Mouse (Mus musculus) midbrain, embryonic 15.5 days (tissue): ENCODE measurements around the gene Retnlb. TPM values are rescaled to one million over a fixed set of nuclear protein-coding genes. Genes with fewer than 3 reads are reported as not detected.
"Not testable (repeated sequence)": the region's sequence is repeated elsewhere in the genome, so short reads cannot be mapped to it uniquely, and the experiment has no call there.

Source experiments
- ATAC-seq: fragments of 200-750 bp; cut with Nextera tagmentation; replicated peaks from 2 replicates; pipeline ENCODE4 v1.8.0; 2017; ENCODE audit warnings: moderate TSS enrichment
- H3K27ac ChIP-seq: fragments of 300-500 bp; sonication (generic); 2 replicates; pipeline ENCODE4 v1.5.1; 2015; ENCODE audit warnings: mild to moderate bottlenecking, inconsistent platforms
- H3K27me3 ChIP-seq: fragments of 300-500 bp; sonication (generic); replicated peaks from 2 replicates; pipeline ENCODE4 v1.6.1; 2015; ENCODE audit warnings: inconsistent platforms
- H3K36me3 ChIP-seq: fragments of 300-500 bp; sonication (generic); replicated peaks from 2 replicates; pipeline ENCODE4 v1.6.1; 2015; ENCODE audit warnings: inconsistent platforms
- H3K4me1 ChIP-seq: fragments of 300-500 bp; sonication (generic); 2 replicates; pipeline ENCODE4 v1.6.1; 2015; ENCODE audit warnings: inconsistent platforms
- H3K4me2 ChIP-seq: fragments of 300-500 bp; sonication (generic); 2 replicates; pipeline ENCODE4 v1.6.1; 2015; ENCODE audit warnings: inconsistent platforms, mild to moderate bottlenecking, moderate library complexity
- H3K4me3 ChIP-seq: fragments of 300-500 bp; sonication (generic); 2 replicates; pipeline ENCODE4 v1.5.1; 2015; ENCODE audit warnings: mild to moderate bottlenecking, inconsistent platforms
- H3K9ac ChIP-seq: fragments of 300-500 bp; sonication (generic); 2 replicates; pipeline ENCODE4 v1.6.1; 2015; ENCODE audit warnings: mild to moderate bottlenecking, inconsistent platforms
- H3K9me3 ChIP-seq: fragments of 300-500 bp; sonication (generic); 2 replicates; pipeline ENCODE4 v1.6.1; 2016; ENCODE audit warnings: inconsistent platforms
- WGBS: fragments of 180-500 bp; shearing (Covaris S2); methylation state at CpG from one replicate; pipeline ENCODE4 v1.1.7; 2015; ENCODE audit warnings: mixed read lengths; 5-methylcytosine and 5-hydroxymethylcytosine counted together
- polyA plus RNA-seq: library from polyadenylated mRNA; unstranded; fragments of >200 nt; fragmentation: Nextera tagmentation; extraction: Ambion mirVana; gene quantifications from 2 replicates; pipeline ENCODE4 v1.2.1, GENCODE M21; 2015

Gene Retnlb
- polyA plus RNA-seq, 1 experiment from 2014 or later = not detected

GRCm38 (mm10) chr16:48818524-48818923 lies 1.9 kb downstream of the Retnlb start:
- Histone ChIP-seq H3K36me3 (no peaks in the 10 kb centered on the region), H3K4me3 (no peak overlapping the region), H3K9ac (no peak overlapping the region), H3K27ac (no peak overlapping the region), H3K9me3 (no peaks in the 10 kb centered on the region), H3K4me2 (no peak overlapping the region), H3K4me1 (no peaks in the 10 kb centered on the region), H3K27me3 (no peaks in the 10 kb centered on the region)
- WGBS = 92% methylated on average over 6 of the region's 6 CpGs
- ATAC-seq = no peak

GRCm38 (mm10) chr16:48826474-48826873 lies 9.8 kb downstream of the Retnlb start:
- no peak overlapping the region for H3K9ac ChIP-seq
- no peak overlapping the region for H3K4me2 ChIP-seq
- no peaks in the 10 kb centered on the region for H3K27me3 ChIP-seq
- H3K9me3 ChIP-seq = no peaks in the 10 kb centered on the region
- 90% methylated on average over 3 of the region's 3 CpGs for WGBS
- no peak for ATAC-seq
- no peaks in the 10 kb centered on the region for H3K4me1 ChIP-seq
- no peaks in the 10 kb centered on the region for H3K36me3 ChIP-seq
- H3K27ac ChIP-seq = no peak overlapping the region
- no peak overlapping the region for H3K4me3 ChIP-seq

- H3K27ac ChIP-seq = no peak overlapping the region
- H3K9ac ChIP-seq = no peak overlapping the region
- H3K4me2 ChIP-seq = no peak overlapping the region
- no peaks in the 10 kb centered on the region for H3K27me3 ChIP-seq
- H3K36me3 ChIP-seq = no peaks in the 10 kb centered on the region
- no peak for ATAC-seq
- no peak overlapping the region for H3K4me3 ChIP-seq
- no peaks in the 10 kb centered on the region for H3K9me3 ChIP-seq
- 61% methylated on average over 1 of the region's 1 CpGs for WGBS
- no peaks in the 10 kb centered on the region for H3K4me1 ChIP-seq
Measured at GRCm38 (mm10) chr16:48827625-48828024, 11.0 kb downstream of the Retnlb start.

- H3K4me2 ChIP-seq = no peak overlapping the region
- no peak for ATAC-seq
- H3K27me3 ChIP-seq = no peaks in the 10 kb centered on the region
- H3K9me3 ChIP-seq = no peaks in the 10 kb centered on the region
- H3K36me3 ChIP-seq = no peaks in the 10 kb centered on the region
- H3K4me1 ChIP-seq = no peaks in the 10 kb centered on the region
- no peak overlapping the region for H3K9ac ChIP-seq
- 84% methylated on average over 4 of the region's 4 CpGs for WGBS
- H3K4me3 ChIP-seq = no peak overlapping the region
- H3K27ac ChIP-seq = no peak overlapping the region
Measured at GRCm38 (mm10) chr16:48829060-48829459, 12.4 kb downstream of the Retnlb start.

GRCm38 (mm10) chr16:48832055-48832454 lies 15.4 kb downstream of the Retnlb start:
- H3K27ac ChIP-seq = no peak overlapping the region
- no peak for ATAC-seq
- H3K4me2 ChIP-seq = no peak overlapping the region
- no peak overlapping the region for H3K4me3 ChIP-seq
- 88% methylated on average over 8 of the region's 8 CpGs for WGBS
- no peak overlapping the region for H3K9ac ChIP-seq
- H3K27me3 ChIP-seq = no peaks in the 10 kb centered on the region
- H3K9me3 ChIP-seq = no peaks in the 10 kb centered on the region
- no peaks in the 10 kb centered on the region for H3K4me1 ChIP-seq
- no peaks in the 10 kb centered on the region for H3K36me3 ChIP-seq

- H3K27ac ChIP-seq, H3K27me3 ChIP-seq, H3K4me1 ChIP-seq, H3K9me3 ChIP-seq, H3K9ac ChIP-seq, H3K36me3 ChIP-seq, ATAC-seq, H3K4me2 ChIP-seq, H3K4me3 ChIP-seq: not testable (repeated sequence)
- 67% methylated on average over 1 of the region's 1 CpGs for WGBS
Measured at GRCm38 (mm10) chr16:48833626-48834025, 17.0 kb downstream of the Retnlb start.

- Histone ChIP-seq H3K27me3 (no peaks in the 10 kb centered on the region), H3K9me3 (no peaks in the 10 kb centered on the region), H3K4me3 (no peak within 1 kb of the TSS), H3K27ac (no peak within 1 kb of the TSS), H3K4me1 (no peaks in the 10 kb centered on the region), H3K36me3 (no peaks in the 10 kb centered on the region), H3K9ac (no peak within 1 kb of the TSS), H3K4me2 (no peak within 1 kb of the TSS)
- WGBS = 87% methylated on average over 3 of the region's 3 CpGs
- no peak for ATAC-seq
Measured at GRCm38 (mm10) chr16:48842266-48842665, 25.6 kb downstream of the Retnlb start, which contains the start of gene Retnla. Gene Retnla (plus strand): TSS chr16:48842551.

- 94% methylated on average over 4 of the region's 4 CpGs for WGBS
- Histone ChIP-seq H3K9ac (no peak overlapping the region), H3K27me3 (no peaks in the 10 kb centered on the region), H3K9me3 (no peaks in the 10 kb centered on the region), H3K4me3 (no peak overlapping the region), H3K27ac (no peak overlapping the region), H3K36me3 (no peaks in the 10 kb centered on the region), H3K4me2 (no peak overlapping the region), H3K4me1 (no peaks in the 10 kb centered on the region)
- ATAC-seq = no peak
Measured at GRCm38 (mm10) chr16:48843671-48844386, 27.2 kb downstream of the Retnlb start.

GRCm38 (mm10) chr16:48865004-48865403 lies 48.3 kb downstream of the Retnlb start:
- not testable (repeated sequence) for H3K9me3 ChIP-seq, ATAC-seq, H3K4me3 ChIP-seq, H3K9ac ChIP-seq, H3K4me2 ChIP-seq, H3K36me3 ChIP-seq, H3K4me1 ChIP-seq, H3K27me3 ChIP-seq, H3K27ac ChIP-seq
- 87% methylated on average over 1 of the region's 1 CpGs for WGBS

- no peak for ATAC-seq
- WGBS = 56% methylated on average over 2 of the region's 2 CpGs
- Histone ChIP-seq H3K4me2 (no peak overlapping the region), H3K9me3 (no peaks in the 10 kb centered on the region), H3K4me1 (no peaks in the 10 kb centered on the region), H3K27ac (no peak overlapping the region), H3K4me3 (no peak overlapping the region), H3K36me3 (no peaks in the 10 kb centered on the region), H3K9ac (no peak overlapping the region), H3K27me3 (no peaks in the 10 kb centered on the region)
Measured at GRCm38 (mm10) chr16:48867690-48868089, 51.0 kb downstream of the Retnlb start.

Other genes with a start within 250 kb of the Retnlb start
- not detected in 2 replicates for gene Trat1, start 44.8 kb upstream of the Retnlb start, polyA plus RNA-seq
- not detected in 2 replicates for gene Retnla, start 25.7 kb downstream of the Retnlb start, polyA plus RNA-seq
- not detected in 2 replicates for gene Retnlg, start 55.8 kb downstream of the Retnlb start, polyA plus RNA-seq
- gene Dzip3, start 177.3 kb downstream of the Retnlb start, polyA plus RNA-seq = 52.9 and 57.5 TPM in 2 replicates
- gene Cip2a, start 177.3 kb downstream of the Retnlb start, polyA plus RNA-seq = 6.0 and 6.5 TPM in 2 replicates
- gene Myh15, start 240.6 kb downstream of the Retnlb start, polyA plus RNA-seq = 0.04 and 0.06 TPM in 2 replicates